Mouse (Mus musculus): ENCODE measurements at regions not wholly inside any gene's neighbourhood (a gene's known extent, or its start where the extent isn't known, plus 50 kb on each side); places are given as distances from the start of the nearest gene placed in this dataset.
A peak's percentile ranks its signal among the peaks of the same experiment; 100 is the strongest.

DNA sequence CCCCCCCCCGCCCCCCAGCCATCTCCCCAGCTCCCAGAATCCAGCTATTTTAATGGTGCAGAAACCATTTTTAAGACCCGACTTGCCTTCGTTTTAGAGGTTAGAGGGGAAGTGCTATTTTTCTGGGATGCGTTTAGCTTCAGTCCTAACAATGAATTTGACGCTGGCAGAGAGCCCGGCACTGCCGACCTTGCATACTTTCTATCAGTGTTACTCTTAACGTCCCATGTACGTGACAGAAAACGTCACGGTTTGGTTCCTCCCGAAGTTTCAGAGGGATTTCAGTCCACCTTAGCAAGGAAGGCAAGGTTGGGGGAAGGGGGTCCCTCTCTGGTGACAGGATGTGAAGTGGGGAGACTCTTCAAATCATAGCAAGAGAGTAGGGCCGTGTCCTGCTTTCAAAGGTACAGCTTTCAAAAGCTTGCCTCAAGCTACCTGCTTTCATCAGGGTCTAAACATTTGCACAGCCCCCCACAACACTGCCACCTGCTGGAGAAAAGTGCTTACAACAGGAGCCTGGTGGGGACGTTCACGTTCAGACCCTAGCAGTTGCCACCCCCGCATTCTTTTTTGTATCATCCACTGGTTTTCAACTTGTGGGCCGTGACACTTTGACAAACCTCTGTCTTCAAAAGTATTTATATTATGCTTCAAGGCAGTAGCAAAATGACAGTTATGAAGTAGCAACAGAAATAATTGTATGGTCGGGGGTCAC is 157.4 kb upstream of the Gm10131 start:
- ATAC-seq (ENCODE audit: insufficient number of reproducible peaks, insufficient read depth, low FRiP score, low read depth), result no peak
- H3K4me2 ChIP-seq (ENCODE audit: low read length), result no peak overlapping the region
- no peak overlapping the region for H3K27ac ChIP-seq (replicated peaks in 1 of 2; ENCODE audit: control insufficient read depth in 1 of 2, insufficient read depth in 1 of 2, low read depth in 2 of 2, low read length in 2 of 2)
- no peak overlapping the region for H3K4me3 ChIP-seq (ENCODE audit: control insufficient read depth in 1 of 2, insufficient read depth in 1 of 2, low read depth in 1 of 2, low read length in 2 of 2)
- no peaks in the 10 kb centered on the region for H3K4me1 ChIP-seq (ENCODE audit: control insufficient read depth in 2 of 2, insufficient read depth in 2 of 2, low read length in 2 of 2)
- H3K36me3 ChIP-seq (ENCODE audit: control insufficient read depth, insufficient read depth, low read length), result no peaks in the 10 kb centered on the region
- WGBS, result 85% methylated on average over 18 of the region's 18 CpGs
- H3K9ac ChIP-seq (ENCODE audit: low read length), result no peak overlapping the region
- no peaks in the 10 kb centered on the region for H3K27me3 ChIP-seq (ENCODE audit: control insufficient read depth, insufficient read depth, low read length)
- no peaks in the 10 kb centered on the region for H3K9me3 ChIP-seq (ENCODE audit: control insufficient read depth, low read length)

DNA sequence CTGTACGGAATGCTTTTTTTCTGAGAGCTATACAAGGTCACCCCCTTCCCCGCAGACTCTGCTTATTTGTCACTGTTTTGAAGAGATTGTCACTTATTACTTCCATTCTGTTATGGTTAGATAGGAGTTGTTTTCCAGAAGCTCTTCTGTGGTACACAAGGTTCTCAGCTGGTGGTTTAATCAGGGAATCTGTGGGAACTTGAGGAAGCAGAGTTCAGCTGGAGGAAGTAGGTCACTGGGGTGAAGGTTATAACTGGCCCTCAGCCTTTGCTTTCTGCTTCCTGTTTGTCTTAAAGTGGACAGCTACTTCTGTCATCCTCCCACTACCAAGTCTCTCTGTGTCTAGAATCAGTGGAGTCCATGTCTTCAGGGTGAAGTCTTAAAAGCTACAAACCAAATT is 143.4 kb upstream of the Gm10131 start:
- Histone ChIP-seq H3K4me3 (ENCODE audit: control insufficient read depth in 1 of 2, insufficient read depth in 1 of 2, low read depth in 1 of 2, low read length in 2 of 2) (no peak overlapping the region), H3K27me3 (ENCODE audit: control insufficient read depth, insufficient read depth, low read length) (no peaks in the 10 kb centered on the region), H3K4me1 (ENCODE audit: control insufficient read depth in 2 of 2, insufficient read depth in 2 of 2, low read length in 2 of 2) (no peaks in the 10 kb centered on the region), H3K27ac (replicated peaks in 1 of 2; ENCODE audit: control insufficient read depth in 1 of 2, insufficient read depth in 1 of 2, low read depth in 2 of 2, low read length in 2 of 2) (no peak overlapping the region), H3K4me2 (ENCODE audit: low read length) (no peak overlapping the region), H3K9me3 (ENCODE audit: control insufficient read depth, low read length) (0 out of 2 replicates have a peak, but pooled peaks cover 3% of the 10 kb centered on the region), H3K36me3 (ENCODE audit: control insufficient read depth, insufficient read depth, low read length) (no peaks in the 10 kb centered on the region), H3K9ac (ENCODE audit: low read length) (no peak overlapping the region)
- WGBS, result 69% methylated on average over 2 of the region's 2 CpGs
- no peak for ATAC-seq (ENCODE audit: insufficient number of reproducible peaks, insufficient read depth, low FRiP score, low read depth)

DNA sequence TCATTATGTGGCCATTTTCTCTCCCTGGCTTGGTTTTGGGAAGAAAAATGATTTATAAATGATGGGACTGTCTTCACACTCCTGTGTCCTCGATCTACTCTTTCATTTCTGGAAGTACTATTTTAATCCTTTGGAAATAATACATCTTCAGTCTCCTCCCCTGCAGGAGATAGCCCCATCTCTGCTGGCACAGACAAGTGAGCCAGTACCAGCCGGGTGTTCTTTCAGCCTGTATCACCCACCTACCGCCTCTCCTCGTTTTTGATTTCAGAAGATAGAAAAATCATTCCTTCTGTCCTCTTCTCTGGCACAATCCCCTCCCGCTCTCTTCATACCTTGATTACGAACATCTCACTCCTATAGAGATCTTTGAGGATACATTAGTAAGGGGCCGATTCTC is 140.4 kb upstream of the Gm10131 start:
- Histone ChIP-seq H3K27me3 (ENCODE audit: control insufficient read depth, insufficient read depth, low read length) (no peaks in the 10 kb centered on the region), H3K9me3 (ENCODE audit: control insufficient read depth, low read length) (0 out of 2 replicates have a peak, but pooled peaks cover 3% of the 10 kb centered on the region), H3K4me3 (ENCODE audit: control insufficient read depth in 1 of 2, insufficient read depth in 1 of 2, low read depth in 1 of 2, low read length in 2 of 2) (no peak overlapping the region), H3K27ac (replicated peaks in 1 of 2; ENCODE audit: control insufficient read depth in 1 of 2, insufficient read depth in 1 of 2, low read depth in 2 of 2, low read length in 2 of 2) (no peak overlapping the region), H3K4me1 (ENCODE audit: control insufficient read depth in 2 of 2, insufficient read depth in 2 of 2, low read length in 2 of 2) (no peaks in the 10 kb centered on the region), H3K4me2 (ENCODE audit: low read length) (no peak overlapping the region), H3K36me3 (ENCODE audit: control insufficient read depth, insufficient read depth, low read length) (no peaks in the 10 kb centered on the region), H3K9ac (ENCODE audit: low read length) (no peak overlapping the region)
- WGBS, result 84% methylated on average over 7 of the region's 7 CpGs
- no peak for ATAC-seq (ENCODE audit: insufficient number of reproducible peaks, insufficient read depth, low FRiP score, low read depth)

DNA sequence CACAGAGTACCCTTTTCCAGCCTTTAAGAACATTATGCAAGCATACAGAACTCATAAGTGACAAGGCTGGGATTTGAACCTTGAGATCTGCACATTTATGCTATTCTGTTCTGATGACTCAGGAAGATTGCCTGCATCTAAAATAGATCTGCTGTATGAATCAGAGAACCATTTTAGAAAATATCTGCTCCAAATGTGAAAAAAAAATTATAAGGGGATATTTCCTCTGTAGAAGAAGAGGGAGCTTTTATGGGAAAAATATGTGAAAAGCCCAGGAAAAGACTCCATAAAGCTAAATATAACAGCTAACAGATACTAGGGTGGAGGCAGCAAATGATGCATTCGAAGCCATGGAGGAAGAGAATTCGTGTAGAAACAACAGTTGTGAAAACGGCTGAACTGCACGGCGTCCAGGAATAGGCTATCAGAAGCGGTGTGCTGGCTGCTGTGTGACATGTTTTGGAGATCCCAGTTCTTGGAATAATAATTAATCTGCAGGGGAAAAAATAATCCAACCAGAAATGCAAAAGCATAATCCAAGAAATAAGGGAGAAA is 127.9 kb upstream of the Gm10131 start:
- 88% methylated on average over 6 of the region's 6 CpGs for WGBS
- no peak overlapping the region for H3K27ac ChIP-seq (replicated peaks in 1 of 2; ENCODE audit: control insufficient read depth in 1 of 2, insufficient read depth in 1 of 2, low read depth in 2 of 2, low read length in 2 of 2)
- H3K4me3 ChIP-seq (ENCODE audit: control insufficient read depth in 1 of 2, insufficient read depth in 1 of 2, low read depth in 1 of 2, low read length in 2 of 2), result no peak overlapping the region
- H3K36me3 ChIP-seq (ENCODE audit: control insufficient read depth, insufficient read depth, low read length), result no peaks in the 10 kb centered on the region
- H3K4me2 ChIP-seq (ENCODE audit: low read length), result no peak overlapping the region
- peaks cover 5% of the 10 kb centered on the region; the same call in 1 of the 2 replicates for H3K9me3 ChIP-seq (ENCODE audit: control insufficient read depth, low read length)
- no peak for ATAC-seq (ENCODE audit: insufficient number of reproducible peaks, insufficient read depth, low FRiP score, low read depth)
- H3K27me3 ChIP-seq (ENCODE audit: control insufficient read depth, insufficient read depth, low read length), result no peaks in the 10 kb centered on the region
- H3K9ac ChIP-seq (ENCODE audit: low read length), result no peak overlapping the region
- 0 out of 4 replicates have a peak, but pooled peaks cover 0 to 2% of the 10 kb centered on the region in 2 experiments for H3K4me1 ChIP-seq (ENCODE audit: control insufficient read depth in 2 of 2, insufficient read depth in 2 of 2, low read length in 2 of 2)

GRCm38 (mm10) chr8:34233705-34234104 is 122.2 kb upstream of the Gm10131 start:
- Histone ChIP-seq H3K27ac (replicated peaks in 1 of 2; ENCODE audit: control insufficient read depth in 1 of 2, insufficient read depth in 1 of 2, low read depth in 2 of 2, low read length in 2 of 2) (no peak overlapping the region), H3K27me3 (ENCODE audit: control insufficient read depth, insufficient read depth, low read length) (no peaks in the 10 kb centered on the region), H3K4me2 (ENCODE audit: low read length) (no peak overlapping the region), H3K9me3 (ENCODE audit: control insufficient read depth, low read length) (peaks cover 6% of the 10 kb centered on the region; the same call in 1 of the 2 replicates), H3K4me1 (ENCODE audit: control insufficient read depth in 2 of 2, insufficient read depth in 2 of 2, low read length in 2 of 2) (peaks cover 0 to 9% of the 10 kb centered on the region in 2 experiments; a peak in 1 of 4 replicates), H3K36me3 (ENCODE audit: control insufficient read depth, insufficient read depth, low read length) (no peaks in the 10 kb centered on the region), H3K4me3 (ENCODE audit: control insufficient read depth in 1 of 2, insufficient read depth in 1 of 2, low read depth in 1 of 2, low read length in 2 of 2) (no peak overlapping the region), H3K9ac (ENCODE audit: low read length) (no peak overlapping the region)
- WGBS, result 44% methylated on average over 4 of the region's 4 CpGs
- no peak for ATAC-seq (ENCODE audit: insufficient number of reproducible peaks, insufficient read depth, low FRiP score, low read depth)

DNA sequence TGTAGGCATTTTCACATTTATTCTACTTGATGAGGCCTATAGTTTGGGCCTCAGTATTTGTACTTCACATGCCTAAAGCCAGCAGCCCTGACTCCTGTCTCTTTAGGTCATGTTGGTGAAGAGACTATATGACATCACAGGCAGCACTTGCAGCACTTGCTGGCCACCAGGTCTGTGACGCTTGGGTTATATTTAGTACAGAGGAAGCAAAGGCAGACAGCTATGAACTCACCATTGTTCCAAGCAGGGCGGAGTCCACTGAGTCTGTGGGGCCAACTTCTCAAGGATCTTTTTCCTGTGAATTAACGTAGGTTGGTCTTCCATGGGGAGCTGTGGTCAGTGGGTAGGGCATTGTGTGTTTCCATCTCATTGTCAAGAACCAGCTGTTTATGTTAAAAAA is 117.9 kb upstream of the Gm10131 start:
- 31% methylated on average over 3 of the region's 3 CpGs for WGBS
- 0 out of 2 replicates have a peak, but pooled peaks cover under 1% of the 10 kb centered on the region for H3K9me3 ChIP-seq (ENCODE audit: control insufficient read depth, low read length)
- H3K4me3 ChIP-seq (ENCODE audit: control insufficient read depth in 1 of 2, insufficient read depth in 1 of 2, low read depth in 1 of 2, low read length in 2 of 2), result no peak overlapping the region
- H3K27ac ChIP-seq (replicated peaks in 1 of 2; ENCODE audit: control insufficient read depth in 1 of 2, insufficient read depth in 1 of 2, low read depth in 2 of 2, low read length in 2 of 2), result no peak overlapping the region
- peak; percentile 77 for ATAC-seq (ENCODE audit: insufficient number of reproducible peaks, insufficient read depth, low FRiP score, low read depth)
- no peak overlapping the region for H3K4me2 ChIP-seq (ENCODE audit: low read length)
- peaks cover 0 to 17% of the 10 kb centered on the region in 2 experiments; a peak in 3 of 4 replicates for H3K4me1 ChIP-seq (ENCODE audit: control insufficient read depth in 2 of 2, insufficient read depth in 2 of 2, low read length in 2 of 2)
- H3K36me3 ChIP-seq (ENCODE audit: control insufficient read depth, insufficient read depth, low read length), result no peaks in the 10 kb centered on the region
- H3K27me3 ChIP-seq (ENCODE audit: control insufficient read depth, insufficient read depth, low read length), result no peaks in the 10 kb centered on the region
- no peak overlapping the region for H3K9ac ChIP-seq (ENCODE audit: low read length)

DNA sequence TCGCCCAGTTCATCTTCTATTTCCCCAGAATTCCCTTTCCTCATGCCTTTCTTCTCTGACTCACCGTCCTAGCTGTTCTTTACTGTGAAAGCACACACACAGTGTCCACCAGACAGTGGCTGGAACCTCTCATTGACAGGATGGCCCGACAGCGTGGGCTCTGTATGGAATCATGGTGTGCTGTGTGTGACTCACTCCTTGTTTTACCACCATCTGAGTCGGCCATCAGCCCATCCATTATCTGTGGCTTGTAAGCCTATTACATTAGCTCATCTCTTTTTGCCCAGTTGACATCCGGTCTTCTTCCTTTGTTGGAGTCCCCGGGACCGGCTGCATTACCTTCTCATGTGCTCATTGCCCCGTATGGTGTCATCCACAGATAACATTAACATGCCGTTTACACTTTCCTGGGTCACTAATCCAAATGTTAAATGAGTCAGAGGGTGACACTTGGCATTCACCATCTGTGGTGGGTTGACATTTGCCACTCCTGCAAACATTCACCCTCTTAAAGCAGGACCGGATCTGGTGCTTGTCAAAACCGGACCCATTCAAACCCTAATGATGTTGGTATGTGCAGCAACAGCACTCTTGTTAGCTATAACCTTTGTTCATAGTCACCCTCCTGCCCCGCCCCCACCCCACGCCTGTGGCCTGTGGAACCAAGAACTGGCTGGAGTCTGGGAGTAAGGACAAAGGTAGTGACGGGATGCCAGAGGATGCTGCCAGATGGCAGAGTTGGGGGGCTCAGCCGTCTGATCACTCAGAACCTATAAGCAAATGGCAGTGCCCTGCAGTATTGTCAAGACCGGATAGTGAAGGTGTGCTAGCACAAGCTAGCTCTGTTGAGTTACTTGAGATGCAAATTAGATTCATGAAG is 113.7 kb upstream of the Gm10131 start:
- no peak overlapping the region for H3K4me3 ChIP-seq (ENCODE audit: control insufficient read depth in 1 of 2, insufficient read depth in 1 of 2, low read depth in 1 of 2, low read length in 2 of 2)
- H3K27ac ChIP-seq (replicated peaks in 1 of 2; ENCODE audit: control insufficient read depth in 1 of 2, insufficient read depth in 1 of 2, low read depth in 2 of 2, low read length in 2 of 2), result no peak overlapping the region
- no peaks in the 10 kb centered on the region for H3K36me3 ChIP-seq (ENCODE audit: control insufficient read depth, insufficient read depth, low read length)
- no peak overlapping the region for H3K9ac ChIP-seq (ENCODE audit: low read length)
- H3K4me2 ChIP-seq (ENCODE audit: low read length), result no peak overlapping the region
- no peak; the same call in 1 of the 2 replicates for ATAC-seq (ENCODE audit: insufficient number of reproducible peaks, insufficient read depth, low FRiP score, low read depth)
- peaks cover 0 to 17% of the 10 kb centered on the region in 2 experiments; a peak in 3 of 4 replicates for H3K4me1 ChIP-seq (ENCODE audit: control insufficient read depth in 2 of 2, insufficient read depth in 2 of 2, low read length in 2 of 2)
- 32% methylated on average over 17 of the region's 17 CpGs for WGBS
- H3K9me3 ChIP-seq (ENCODE audit: control insufficient read depth, low read length), result no peaks in the 10 kb centered on the region
- no peaks in the 10 kb centered on the region for H3K27me3 ChIP-seq (ENCODE audit: control insufficient read depth, insufficient read depth, low read length)

All from heart, embryonic 14.5 days (tissue).